Mouse (Mus musculus) right cerebral cortex, postnatal 4 days (tissue): ENCODE measurements around the gene Ranbp2.

Source experiments
- DNase-seq: peaks from one replicate; pipeline ENCODE4 v3.0.0-alpha.2; 2022

Gene Ranbp2

GRCm38 (mm10) chr10:58446384-58447279 is at the start of gene Ranbp2:
Ranbp2 (plus strand) TSS chr10:58446920.
- DNase-seq: peak; percentile 98

GRCm38 (mm10) chr10:58398941-58399340 is 47.8 kb upstream of the Ranbp2 start:
- no peak for DNase-seq

- no peak for DNase-seq
Measured at GRCm38 (mm10) chr10:58401838-58402237, 44.9 kb upstream of the Ranbp2 start.

DNA sequence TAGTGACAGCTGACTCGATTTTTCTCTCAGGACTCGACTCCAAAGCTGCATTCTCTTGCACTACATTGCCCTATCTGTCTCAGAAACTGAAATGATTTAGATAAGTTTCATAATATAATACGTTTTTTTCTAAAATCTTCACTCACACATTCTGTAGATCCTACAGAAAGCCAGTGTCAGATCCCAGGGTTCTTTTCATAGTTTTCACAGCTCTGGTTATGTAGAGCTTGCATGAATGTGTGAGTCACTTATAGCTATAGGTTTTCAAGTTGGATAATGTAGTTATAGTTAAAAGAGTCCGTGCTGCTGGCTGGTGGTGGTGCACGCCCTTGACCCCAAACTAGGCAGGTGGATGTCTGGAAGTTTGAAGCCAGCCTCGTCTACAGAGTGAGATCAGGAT is 42.1 kb upstream of the Ranbp2 start:
- DNase-seq: no peak

DNA sequence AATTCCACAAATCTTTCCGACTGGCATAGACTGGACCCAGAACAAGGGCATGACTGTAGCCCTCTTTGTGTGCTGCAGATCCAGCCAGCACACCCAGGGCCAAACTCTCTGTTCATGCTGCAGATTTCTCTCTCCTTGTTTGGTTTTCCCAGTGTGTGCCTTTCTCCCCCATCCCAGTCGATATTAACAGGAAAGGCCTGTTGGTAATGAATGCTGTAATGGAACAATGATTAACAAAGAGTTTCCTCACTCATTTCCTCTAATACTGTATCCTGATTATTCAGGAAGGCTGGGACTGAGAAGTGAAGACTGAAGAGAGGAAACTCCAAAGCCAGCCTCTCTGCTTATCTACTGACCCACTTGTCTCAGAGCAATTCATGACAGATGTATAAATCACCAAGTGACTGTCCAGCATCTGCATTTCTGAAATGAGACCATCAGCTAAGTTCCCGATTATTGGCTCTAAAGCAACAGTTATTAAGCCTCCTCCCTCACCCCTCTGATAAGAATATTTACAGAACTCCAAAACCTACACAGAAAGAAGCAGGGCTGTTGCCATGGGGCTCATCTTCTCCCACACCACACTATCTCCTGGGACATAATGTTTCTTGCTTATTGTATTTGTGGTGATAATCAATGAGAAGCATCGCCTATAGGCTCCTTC is 41.3 kb upstream of the Ranbp2 start:
- DNase-seq: no peak

- no peak for DNase-seq
Measured at GRCm38 (mm10) chr10:58405949-58406305, 40.8 kb upstream of the Ranbp2 start.

DNA sequence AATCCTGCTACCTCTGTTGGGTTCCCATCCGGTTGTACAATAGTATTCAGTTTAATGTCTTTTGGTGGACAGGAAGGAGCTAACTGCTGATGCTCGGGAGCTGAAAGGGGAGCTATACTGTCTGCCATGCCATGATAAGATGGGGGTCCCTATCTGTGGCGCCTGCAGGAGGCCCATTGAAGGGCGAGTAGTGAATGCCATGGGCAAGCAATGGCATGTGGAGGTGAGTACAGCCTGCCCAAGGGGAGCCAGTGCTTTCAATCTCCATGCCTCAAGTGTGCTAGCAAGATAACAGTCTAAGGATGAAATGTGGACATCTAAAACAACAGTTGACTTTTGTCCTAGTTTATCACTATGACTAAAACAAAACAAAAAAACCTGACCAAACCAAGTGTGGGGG is 34.4 kb upstream of the Ranbp2 start:
- no peak for DNase-seq

GRCm38 (mm10) chr10:58412852-58413251 is 33.9 kb upstream of the Ranbp2 start:
- DNase-seq: no peak

- DNase-seq: no peak
Measured at GRCm38 (mm10) chr10:58416702-58417101, 30.0 kb upstream of the Ranbp2 start.

- DNase-seq: no peak
Measured at GRCm38 (mm10) chr10:58418290-58418971, 28.3 kb upstream of the Ranbp2 start.

- no peak for DNase-seq
Measured at GRCm38 (mm10) chr10:58427930-58428329, 18.8 kb upstream of the Ranbp2 start.

- DNase-seq: peak; percentile 3
Measured at GRCm38 (mm10) chr10:58445850-58446249, 870 bp upstream of the Ranbp2 start.

- no peak for DNase-seq
Measured at GRCm38 (mm10) chr10:58447280-58447781, 611 bp downstream of the Ranbp2 start.

GRCm38 (mm10) chr10:58451575-58451974 is 4.9 kb downstream of the Ranbp2 start:
- DNase-seq: no peak

GRCm38 (mm10) chr10:58452185-58452584 is 5.5 kb downstream of the Ranbp2 start:
- DNase-seq: no peak

DNA sequence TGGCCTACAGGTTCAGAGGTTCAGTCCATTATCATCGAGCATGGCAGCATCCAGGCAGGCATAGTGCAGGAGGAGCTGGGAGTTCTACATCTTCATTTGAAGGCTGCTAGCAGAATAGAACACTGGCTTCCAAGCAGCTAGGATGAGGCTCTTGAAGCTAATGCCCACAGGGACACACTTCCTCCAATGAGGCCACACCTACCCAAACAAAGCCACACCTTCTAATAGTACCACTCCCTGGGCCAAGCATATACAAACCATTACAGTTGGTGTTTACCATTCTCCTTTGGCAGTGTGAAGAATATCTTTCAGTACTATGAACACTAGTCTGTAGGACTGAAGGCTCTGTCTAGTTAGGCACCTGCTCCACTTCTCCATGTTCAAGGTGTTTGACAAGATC is 13.2 kb downstream of the Ranbp2 start:
- no peak for DNase-seq

DNA sequence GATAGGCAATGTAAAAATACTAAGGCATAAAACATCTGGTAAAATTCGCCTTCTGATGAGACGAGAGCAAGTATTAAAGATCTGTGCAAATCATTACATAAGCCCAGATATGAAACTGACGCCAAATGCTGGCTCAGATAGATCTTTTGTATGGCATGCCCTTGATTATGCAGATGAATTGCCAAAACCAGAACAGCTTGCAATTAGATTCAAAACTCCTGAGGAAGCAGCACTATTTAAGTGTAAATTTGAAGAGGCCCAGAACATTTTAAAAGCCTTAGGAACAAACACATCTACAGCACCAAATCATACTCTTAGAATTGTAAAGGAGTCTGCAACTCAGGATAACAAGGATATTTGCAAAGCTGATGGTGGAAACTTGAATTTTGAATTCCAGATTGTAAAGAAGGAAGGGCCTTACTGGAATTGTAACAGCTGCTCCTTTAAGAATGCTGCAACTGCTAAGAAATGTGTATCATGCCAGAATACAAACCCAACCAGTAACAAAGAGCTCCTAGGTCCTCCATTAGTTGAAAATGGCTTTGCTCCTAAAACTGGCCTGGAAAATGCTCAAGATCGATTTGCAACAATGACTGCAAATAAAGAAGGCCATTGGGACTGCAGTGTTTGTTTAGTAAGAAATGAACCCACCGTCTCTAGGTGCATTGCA is 30.5 kb downstream of the Ranbp2 start:
- DNase-seq: no peak

- DNase-seq: no peak
Measured at GRCm38 (mm10) chr10:58478071-58478578, 31.4 kb downstream of the Ranbp2 start.

GRCm38 (mm10) chr10:58479954-58480490 is 33.3 kb downstream of the Ranbp2 start:
- no peak for DNase-seq

GRCm38 (mm10) chr10:58491031-58491430 is 44.3 kb downstream of the Ranbp2 start:
- no peak for DNase-seq

DNA sequence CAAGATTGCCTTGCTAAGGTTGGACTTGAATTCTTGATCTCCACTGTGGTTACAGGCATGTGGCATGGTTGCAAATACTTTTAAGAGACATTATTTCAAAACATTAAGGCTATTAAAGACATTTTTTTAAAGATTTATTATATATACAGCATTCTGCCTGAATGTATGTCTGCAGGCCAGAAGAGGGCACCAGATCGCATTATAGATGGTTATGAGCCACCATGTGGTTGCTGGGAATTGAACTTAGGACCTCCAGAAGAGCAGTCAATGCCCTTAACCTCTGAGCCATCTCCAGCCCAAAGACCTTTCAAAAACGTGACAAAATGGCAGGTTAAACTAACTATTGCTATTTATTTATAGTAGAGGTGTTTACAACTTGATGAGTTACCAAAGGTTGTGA is 48.9 kb downstream of the Ranbp2 start:
- DNase-seq: no peak

DNA sequence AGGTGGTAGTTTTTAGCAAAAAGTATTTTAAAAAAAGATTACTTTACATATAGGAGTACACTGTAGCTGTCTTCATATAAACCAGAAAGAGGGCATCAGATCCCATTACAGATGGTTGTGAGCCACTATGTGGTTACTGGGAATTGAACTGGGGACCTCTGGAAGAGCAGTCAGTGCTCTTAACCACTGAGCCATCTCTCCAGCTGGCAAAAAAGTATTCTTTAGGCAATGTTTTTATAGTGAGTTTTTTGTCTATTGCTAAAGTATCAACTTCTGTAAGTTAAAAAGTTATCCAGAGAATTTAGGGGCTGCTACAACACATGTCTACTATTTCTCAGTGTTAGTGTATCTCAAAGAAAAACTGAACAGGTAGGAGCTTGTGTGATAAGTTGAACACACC is 50.0 kb downstream of the Ranbp2 start:
- no peak for DNase-seq
